Mouse (Mus musculus): ENCODE data around the gene Stk33. TPM values are rescaled to one million over a fixed set of nuclear protein-coding genes. Genes with fewer than 3 reads are reported as not detected.

Gene Stk33
- polyA plus RNA-seq (2015; fragmentation: Illumina TruSeq; extraction: RNeasy Lipid Tissue Mini Kit (QIAGEN cat#74804); ENCODE audit: insufficient read depth, low read depth, low replicate concordance): 3.2 TPM

GRCm38 (mm10) chr7:109438781-109439591 is at the start of gene Stk33:
Gene Stk33, minus strand, starts transcription at chr7:109439081.

Other genes starting within 250 kb of the Stk33 start
- gene Trim66, start 69.1 kb upstream of the Stk33 start, polyA plus RNA-seq (2015; fragmentation: Illumina TruSeq; extraction: RNeasy Lipid Tissue Mini Kit (QIAGEN cat#74804); ENCODE audit: insufficient read depth, low read depth, low replicate concordance): not detected
- 342 TPM for gene Rpl27a, start 80.1 kb upstream of the Stk33 start, polyA plus RNA-seq (2015; fragmentation: Illumina TruSeq; extraction: RNeasy Lipid Tissue Mini Kit (QIAGEN cat#74804); ENCODE audit: insufficient read depth, low read depth, low replicate concordance)

Data from pancreas, adult 10 weeks (tissue).